Mouse (Mus musculus): ENCODE results near the gene Rnf214.

DNA sequence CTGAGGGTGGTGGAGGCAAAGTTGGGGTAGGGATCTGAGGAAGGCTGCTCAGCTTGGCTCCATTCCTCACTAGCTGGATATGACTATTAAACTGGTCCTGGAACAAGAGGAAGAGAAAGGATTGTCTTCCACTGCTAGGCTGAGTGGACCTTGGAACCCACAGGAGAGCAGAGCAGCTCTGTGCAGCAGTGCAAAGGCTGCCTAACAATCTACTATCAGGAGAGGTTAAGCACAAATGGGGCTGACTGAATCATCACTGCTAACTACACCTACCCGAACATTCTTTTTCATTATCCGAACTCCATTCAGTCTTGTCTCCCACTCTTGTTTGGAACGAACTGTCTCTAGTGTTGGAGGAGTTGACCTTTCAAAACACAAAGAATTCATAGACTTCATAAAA lies 37.5 kb downstream of the Rnf214 start:
- TF ChIP-seq ETS1 (IDR thresholded peaks at IDR 0.05; ENCODE audit: low read depth, low read length) (no peak), CTCF (IDR thresholded peaks at IDR 0.05 in 2 of 3, conservative IDR thresholded peaks at IDR 0.05 in 1 of 3; ENCODE audit: control insufficient read depth in 1 of 3, insufficient read depth in 1 of 3, low read depth in 2 of 3, low read length in 3 of 3, poor library complexity in 1 of 3, severe bottlenecking in 1 of 3) (no peak), GATA1 (IDR thresholded peaks at IDR 0.05; ENCODE audit: low read depth, low read length) (no peak), UBTF (IDR thresholded peaks at IDR 0.05; ENCODE audit: borderline replicate concordance, insufficient read depth, low read depth, low read length) (no peak), POLR2AphosphoS2 (IDR thresholded peaks at IDR 0.05; ENCODE audit: low read length) (no peak), BHLHE40 (IDR thresholded peaks at IDR 0.05; ENCODE audit: borderline replicate concordance, low read depth, low read length) (no peak), MAX (IDR thresholded peaks at IDR 0.05; ENCODE audit: low read length) (no peak), E2F4 (IDR thresholded peaks at IDR 0.05; ENCODE audit: borderline replicate concordance, low read depth, low read length) (no peak), POLR2A (IDR thresholded peaks at IDR 0.05; ENCODE audit: control insufficient read depth in 1 of 2, insufficient read depth in 1 of 2, low read depth in 1 of 2, low read length in 2 of 2, poor library complexity in 1 of 2) (no peak), CHD1 (IDR thresholded peaks at IDR 0.05; ENCODE audit: low read depth, low read length) (no peak), HCFC1 (IDR thresholded peaks at IDR 0.05; ENCODE audit: low read depth, low read length) (no peak), EP300 (IDR thresholded peaks at IDR 0.05; ENCODE audit: low read depth in 1 of 2, low read length in 2 of 2) (no peak), NRF1 (IDR thresholded peaks at IDR 0.05; ENCODE audit: insufficient read depth, low read depth, low read length, poor library complexity, severe bottlenecking) (no peak), GABPA (IDR thresholded peaks at IDR 0.05; ENCODE audit: low read depth, low read length) (no peak)
